Mouse (Mus musculus) E14TG2a.4 (cell line): ENCODE data around the gene Acin1.

ENCODE experiments used
- H3K27me3 ChIP-seq: 2 replicates; pipeline ENCODE4 v1.6.1; 2014; ENCODE audit warnings: low read length, control low read depth; ENCODE audit not compliant: insufficient read depth
- H3K36me3 ChIP-seq: 2 replicates; pipeline ENCODE4 v1.6.1; 2014; ENCODE audit warnings: low read length, control low read depth; ENCODE audit not compliant: insufficient read depth
- H3K4me1 ChIP-seq: replicated peaks from 2 replicates; pipeline ENCODE4 v1.6.1; 2014; ENCODE audit warnings: low read depth, low read length, control low read depth
- H3K4me3 ChIP-seq: replicated peaks from 2 replicates; pipeline ENCODE4 v1.5.1; 2014; ENCODE audit warnings: mild to moderate bottlenecking, low read length
- H3K9me3 ChIP-seq: 2 replicates; pipeline ENCODE4 v1.6.1; 2014; ENCODE audit warnings: low read length, control low read depth
- CTCF ChIP-seq: conservative IDR thresholded peaks from 2 replicates; pipeline ENCODE4 v1.5.1; 2014; ENCODE audit warnings: low read length
- NANOG ChIP-seq: IDR thresholded peaks from 2 replicates; pipeline ENCODE4 v1.6.1; 2014; ENCODE audit warnings: borderline replicate concordance, low read length, mixed read lengths
- POU5F1 ChIP-seq: IDR thresholded peaks from 2 replicates; pipeline ENCODE4 v1.6.1; 2014; ENCODE audit warnings: low read length, borderline replicate concordance

Gene Acin1

DNA sequence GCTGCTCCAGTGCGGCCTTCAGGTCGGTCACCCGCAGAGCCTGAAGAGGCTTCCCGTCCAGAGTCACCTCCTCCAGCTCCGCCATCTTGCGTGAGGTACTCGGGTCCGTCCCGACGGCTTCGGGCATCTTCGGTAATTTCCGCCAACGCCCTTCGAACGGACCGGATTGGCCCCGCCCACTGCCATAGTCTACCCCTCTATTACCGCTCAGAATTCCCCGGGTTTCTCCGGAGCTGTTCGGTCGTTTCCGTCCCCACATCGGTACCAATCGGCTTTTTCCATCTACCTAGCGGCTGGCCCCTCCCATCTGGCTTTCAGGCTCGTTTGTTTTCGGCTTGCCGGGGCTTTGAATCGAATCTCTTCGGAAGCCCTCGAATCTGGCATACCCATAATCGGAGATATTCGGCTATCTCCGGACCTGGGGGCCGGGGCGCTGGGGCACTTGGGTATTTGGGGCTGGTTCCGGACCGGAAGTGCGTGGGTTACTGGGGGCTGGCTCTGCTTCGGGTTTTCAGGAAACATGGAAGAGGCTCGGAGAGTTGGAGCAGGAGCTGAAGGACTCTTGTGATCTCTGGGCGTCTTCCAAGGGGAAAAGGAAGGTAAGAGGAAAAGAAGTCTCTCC is at the start of gene Acin1:
Acin1 (minus strand) TSS at position 410 of the 622 bp plus-strand sequence.
- TF ChIP-seq NANOG (no peak), CTCF (no peak), POU5F1 (no peak)
- H3K36me3 ChIP-seq: peaks cover 48% of the 10 kb centered on the region
- peaks cover 28% of the 10 kb centered on the region for H3K4me1 ChIP-seq
- H3K4me3 ChIP-seq: peak within 1 kb of the TSS; percentile 98
- H3K27me3 ChIP-seq: no peaks in the 10 kb centered on the region
- H3K9me3 ChIP-seq: no peaks in the 10 kb centered on the region

DNA sequence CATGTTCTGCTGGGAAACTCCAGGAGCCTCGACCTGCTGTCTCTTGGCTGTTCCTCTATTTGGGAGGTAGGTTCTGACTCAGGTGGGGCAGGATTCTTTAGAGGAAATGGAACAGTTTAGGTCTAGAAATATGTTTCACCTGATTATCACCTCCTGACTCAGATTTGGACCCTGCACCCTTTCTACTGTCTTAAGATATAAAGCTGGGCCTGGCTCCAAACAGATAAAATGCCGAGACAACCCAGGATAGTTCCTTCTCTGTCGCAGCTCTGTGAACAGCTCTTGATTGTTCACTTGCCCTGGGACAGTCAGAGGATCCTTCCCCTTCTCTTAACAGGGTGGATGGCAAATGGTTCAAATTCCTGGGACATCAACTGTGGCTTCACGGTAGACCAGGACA is 48.5 kb upstream of the Acin1 start:
- Histone ChIP-seq H3K4me3 (no peak overlapping the region), H3K4me1 (no peaks in the 10 kb centered on the region), H3K36me3 (no peaks in the 10 kb centered on the region), H3K9me3 (no peaks in the 10 kb centered on the region), H3K27me3 (0 out of 2 replicates have a peak, but pooled peaks cover 11% of the 10 kb centered on the region)
- no peak for TF ChIP-seq POU5F1
- no peak for TF ChIP-seq CTCF
- no peak for TF ChIP-seq NANOG

DNA sequence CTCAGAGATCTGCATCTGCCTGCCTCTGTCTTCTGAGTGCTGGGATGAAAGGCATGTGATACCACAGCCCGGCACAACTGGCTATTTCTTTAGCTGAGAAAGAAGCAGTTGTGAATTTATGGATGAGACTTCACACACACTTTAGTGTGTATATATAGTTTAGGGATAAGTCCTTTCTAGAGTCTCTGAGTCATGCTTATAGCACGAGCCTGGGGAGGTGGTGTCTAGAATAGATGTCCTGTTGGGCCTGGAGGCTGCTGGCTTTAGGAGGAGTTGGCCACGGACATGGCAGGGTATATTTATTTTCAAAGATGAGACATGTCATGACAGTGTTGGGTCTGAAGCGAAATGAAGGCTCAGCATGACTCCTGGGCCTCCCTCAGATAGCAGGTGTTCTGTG is 47.3 kb upstream of the Acin1 start:
- H3K9me3 ChIP-seq: no peaks in the 10 kb centered on the region
- 0 out of 2 replicates have a peak, but pooled peaks cover 11% of the 10 kb centered on the region for H3K27me3 ChIP-seq
- no peak overlapping the region for H3K4me3 ChIP-seq
- peaks cover 1% of the 10 kb centered on the region; the same call in 1 of the 2 replicates for H3K4me1 ChIP-seq
- no peaks in the 10 kb centered on the region for H3K36me3 ChIP-seq
- TF ChIP-seq POU5F1 (no peak), NANOG (no peak), CTCF (no peak)

DNA sequence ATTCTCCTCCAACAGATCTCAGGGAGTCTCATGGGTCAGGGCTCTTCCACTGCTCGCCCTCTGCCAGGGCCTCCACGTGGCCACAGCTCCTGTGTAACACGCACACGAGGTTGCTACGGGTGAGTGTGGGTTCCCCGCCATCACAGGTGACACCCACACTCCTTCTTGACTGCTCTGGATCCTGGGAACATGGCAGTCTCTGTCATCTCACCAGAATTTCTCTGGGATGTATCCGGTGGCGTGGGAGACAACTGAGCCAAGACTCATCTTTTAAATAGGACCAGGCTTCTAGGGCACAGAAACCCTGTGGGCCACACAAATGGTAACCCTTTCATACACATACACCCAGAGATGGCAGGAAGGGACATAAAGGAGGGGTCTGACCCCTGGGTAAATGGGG is 45.5 kb upstream of the Acin1 start:
- 0 out of 2 replicates have a peak, but pooled peaks cover 11% of the 10 kb centered on the region for H3K27me3 ChIP-seq
- H3K4me1 ChIP-seq: peaks cover 4% of the 10 kb centered on the region; the same call in 1 of the 2 replicates
- no peak overlapping the region for H3K4me3 ChIP-seq
- H3K36me3 ChIP-seq: no peaks in the 10 kb centered on the region
- no peak for TF ChIP-seq POU5F1
- no peak for TF ChIP-seq CTCF
- TF ChIP-seq NANOG: no peak
- no peaks in the 10 kb centered on the region for H3K9me3 ChIP-seq

DNA sequence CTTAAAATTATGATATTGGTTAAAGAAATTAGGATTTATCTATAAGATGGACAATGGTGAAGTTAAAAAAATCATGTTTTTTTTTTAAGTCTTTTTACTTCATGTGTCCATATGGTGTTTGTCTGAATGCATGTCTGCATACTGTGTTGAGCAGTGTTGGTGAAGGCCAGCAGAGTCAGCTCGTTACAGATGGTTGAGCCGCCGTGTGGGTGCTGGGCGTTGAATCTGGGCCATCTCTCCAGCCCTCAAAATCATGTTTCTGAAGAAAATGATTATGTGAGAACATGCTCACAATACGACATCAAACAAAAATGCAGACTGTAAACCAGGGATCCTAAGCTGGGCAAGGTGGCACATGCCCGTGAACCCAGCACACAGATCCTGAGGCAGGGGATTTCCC is 43.6 kb upstream of the Acin1 start:
- Histone ChIP-seq H3K4me1 (peaks cover 4% of the 10 kb centered on the region; the same call in 1 of the 2 replicates), H3K9me3 (peaks cover 17% of the 10 kb centered on the region), H3K36me3 (no peaks in the 10 kb centered on the region), H3K27me3 (0 out of 2 replicates have a peak, but pooled peaks cover 11% of the 10 kb centered on the region), H3K4me3 (no peak overlapping the region)
- TF ChIP-seq CTCF (no peak), NANOG (no peak), POU5F1 (no peak)

DNA sequence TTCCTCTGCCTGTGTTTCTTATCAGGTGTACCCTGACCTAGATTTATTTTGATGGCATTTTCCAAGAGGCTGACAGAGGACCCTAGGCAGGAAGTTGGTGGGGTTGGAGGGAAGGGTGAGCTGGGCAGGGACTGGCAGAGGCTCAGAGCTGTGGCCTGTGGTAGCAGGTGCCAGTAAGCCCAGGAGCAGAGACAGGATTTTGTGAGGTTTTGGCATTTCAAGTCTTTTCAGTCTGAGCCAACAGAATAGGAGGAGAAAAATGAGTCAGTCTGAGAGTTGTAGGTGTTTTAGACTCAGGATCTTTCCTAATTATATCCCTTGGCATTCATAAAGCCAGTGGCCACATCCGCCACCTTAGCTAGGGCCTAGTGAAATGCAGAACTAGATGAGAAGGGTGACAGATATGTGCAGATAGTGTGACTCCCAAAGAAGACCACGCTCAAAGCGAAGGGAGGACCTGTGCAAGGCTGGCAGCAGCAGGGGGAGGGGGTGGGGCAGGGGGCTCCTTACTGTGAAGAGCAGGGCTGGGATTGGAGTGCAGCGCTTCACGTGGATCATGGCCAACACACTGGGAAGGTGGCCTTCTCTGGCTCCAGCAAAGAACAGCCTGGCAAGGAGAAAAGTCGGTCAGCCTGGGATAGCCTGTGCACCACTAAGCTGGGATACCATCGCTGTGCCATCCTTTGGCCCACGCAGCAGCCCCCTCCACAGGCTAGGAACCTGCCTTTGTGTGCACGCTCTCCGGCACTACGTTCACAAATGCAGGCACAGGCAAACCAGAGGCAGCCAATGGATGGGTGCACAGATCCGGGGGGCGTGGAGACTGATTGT is 42.3 kb upstream of the Acin1 start:
- TF ChIP-seq NANOG (no peak), POU5F1 (no peak), CTCF (no peak)
- 0 out of 2 replicates have a peak overlapping the region, but pooled peaks have one; percentile 13 for H3K4me3 ChIP-seq
- H3K4me1 ChIP-seq: peaks cover 4% of the 10 kb centered on the region; the same call in 1 of the 2 replicates
- peaks cover 28% of the 10 kb centered on the region for H3K9me3 ChIP-seq
- no peaks in the 10 kb centered on the region for H3K36me3 ChIP-seq
- 0 out of 2 replicates have a peak, but pooled peaks cover 11% of the 10 kb centered on the region for H3K27me3 ChIP-seq

DNA sequence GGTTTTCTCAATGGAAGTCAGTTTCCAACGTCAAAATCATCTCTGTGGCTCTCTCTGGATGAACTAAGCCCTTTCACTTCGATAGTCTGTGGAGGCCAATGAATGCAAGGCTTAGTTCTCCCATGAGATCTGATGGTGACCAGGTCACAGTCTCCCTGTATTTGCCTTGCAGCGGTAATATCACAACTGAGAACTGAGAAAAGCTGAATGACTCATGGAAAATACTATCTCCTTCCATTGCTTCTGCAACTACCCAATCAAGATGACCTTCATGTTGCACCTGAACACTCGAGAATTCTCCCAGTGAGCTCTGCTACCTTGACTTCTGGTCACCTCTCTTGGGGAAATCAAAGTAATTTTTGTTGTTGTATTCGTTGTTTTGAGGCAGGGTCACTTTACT is 40.8 kb upstream of the Acin1 start:
- Histone ChIP-seq H3K4me3 (no peak overlapping the region), H3K4me1 (peaks cover 7% of the 10 kb centered on the region; the same call in 1 of the 2 replicates), H3K9me3 (peaks cover 28% of the 10 kb centered on the region), H3K27me3 (0 out of 2 replicates have a peak, but pooled peaks cover 7% of the 10 kb centered on the region), H3K36me3 (no peaks in the 10 kb centered on the region)
- no peak for TF ChIP-seq CTCF
- no peak for TF ChIP-seq NANOG
- TF ChIP-seq POU5F1: no peak

DNA sequence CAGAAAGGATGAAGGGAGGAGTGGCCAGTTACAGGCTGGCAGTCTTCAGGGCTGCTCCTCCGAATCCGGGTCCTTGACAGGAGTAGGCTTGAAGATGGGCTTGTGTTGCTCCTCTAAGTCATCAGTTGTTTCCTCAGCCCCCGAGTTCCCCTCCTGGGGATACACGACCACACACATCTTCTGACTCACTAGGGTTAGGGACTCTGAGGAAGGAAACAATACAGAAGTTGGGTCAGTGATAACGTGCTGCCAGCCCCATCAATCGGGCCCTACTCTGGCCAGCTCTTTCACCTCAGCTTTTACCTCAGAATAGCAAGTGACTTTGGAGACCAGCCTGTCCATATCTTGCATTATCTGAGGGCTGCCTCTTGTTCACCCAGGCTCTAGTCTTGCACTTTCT is 37.3 kb upstream of the Acin1 start:
- Histone ChIP-seq H3K27me3 (no peaks in the 10 kb centered on the region), H3K4me3 (no peak overlapping the region), H3K4me1 (peaks cover 9% of the 10 kb centered on the region; the same call in 1 of the 2 replicates), H3K9me3 (peaks cover 28% of the 10 kb centered on the region), H3K36me3 (no peaks in the 10 kb centered on the region)
- TF ChIP-seq POU5F1 (no peak), NANOG (no peak), CTCF (no peak)
